Mouse (Mus musculus) gastrocnemius, adult 2 months (tissue): ENCODE data around the gene Cers5. TPM values are rescaled to one million over a fixed set of nuclear protein-coding genes. Genes with fewer than 3 reads are reported as not detected.

Source experiments
- DNase-seq: peaks from one replicate; pipeline ENCODE4 v3.0.0; 2022
- H3K27ac ChIP-seq: fragments of 200-600 bp; 2 replicates; pipeline ENCODE4 v1.8.1; 2022; ENCODE audit warnings: mild to moderate bottlenecking
- H3K4me3 ChIP-seq: fragments of 200-600 bp; 2 replicates; pipeline ENCODE4 v1.8.1; 2022; ENCODE audit warnings: mild to moderate bottlenecking, moderate library complexity
- CTCF ChIP-seq: fragments of 200-600 bp; IDR thresholded peaks from 2 replicates; pipeline ENCODE4 v1.8.1; 2022; ENCODE audit warnings: antibody characterized with exemption, mild to moderate bottlenecking, moderate library complexity
- intact Hi-C: fragments of 180-260 bp; cut with DNase I; formaldehyde crosslinking; loops from one replicate; pipeline ENCODE4 v1.15.1; 2025
- total RNA-seq, 2 experiments: library from RNA; stranded (reverse); gene quantifications; 2 replicates each; pipeline ENCODE4 v1.2.3; 2021

Cers5 gene
- total RNA-seq, 2 experiments from 2014 or later: 4.6 to 5.4 TPM

DNA sequence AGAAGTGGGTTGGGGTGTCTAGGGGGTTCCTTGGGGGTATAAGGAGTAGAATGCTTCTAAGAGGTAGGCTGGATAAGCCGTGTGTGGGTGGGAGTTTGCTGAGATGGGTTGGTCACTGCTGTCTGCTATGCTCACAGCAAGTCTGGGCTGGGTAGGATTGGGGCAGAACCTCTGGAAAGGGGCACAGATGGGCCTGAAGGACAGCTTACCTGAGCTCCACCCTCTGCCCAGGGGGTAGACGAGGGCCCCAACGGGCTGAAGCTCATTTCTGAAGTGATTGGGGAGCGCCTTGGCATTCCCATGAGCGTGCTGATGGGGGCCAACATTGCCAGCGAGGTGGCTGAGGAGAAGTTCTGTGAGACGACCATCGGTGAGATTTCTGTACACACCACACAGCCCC lies 52.8 kb downstream of the Cers5 start:
- no peak for DNase-seq
- peak overlapping the region; percentile 96 for H3K27ac ChIP-seq

DNA sequence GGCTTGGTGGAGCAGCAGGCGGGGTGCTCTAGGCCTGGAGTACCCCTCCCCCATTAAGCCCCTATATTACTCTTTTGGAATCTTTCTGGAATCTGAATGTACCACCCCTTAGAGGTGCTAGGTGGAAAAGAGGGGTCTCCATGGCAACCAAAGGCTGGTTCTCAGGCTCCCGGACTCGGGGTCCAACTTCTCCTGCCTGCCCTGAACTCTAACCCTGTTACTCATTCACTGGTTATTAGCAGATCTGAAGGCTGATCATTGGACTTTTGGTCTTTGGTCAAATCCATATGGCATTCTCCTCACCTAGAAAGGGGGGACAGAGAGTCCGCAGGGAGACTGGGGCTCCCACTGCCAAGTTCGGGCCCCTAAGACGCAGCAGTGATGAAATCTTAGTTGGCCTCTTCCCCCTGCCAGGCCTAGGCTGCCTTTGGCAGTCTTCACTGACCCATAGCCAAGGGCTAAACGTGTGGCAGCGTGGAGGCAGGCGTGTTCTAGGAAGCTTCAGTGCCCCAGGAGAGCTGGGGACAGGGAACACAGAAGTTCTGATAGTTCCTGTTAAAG lies 54.1 kb downstream of the Cers5 start:
- Histone ChIP-seq H3K4me3 (peak overlapping the region; percentile 76), H3K27ac (peak overlapping the region; percentile 96)
- no peak for TF ChIP-seq CTCF
- intact Hi-C loops: no loop called here
- DNase-seq: peak; percentile 86

More for the DNA sequence above, 52.8 kb downstream of the Cers5 start:
- peak overlapping the region; percentile 76 for H3K4me3 ChIP-seq
- intact Hi-C loops: no loop called here
- TF ChIP-seq CTCF: no peak

DNA sequence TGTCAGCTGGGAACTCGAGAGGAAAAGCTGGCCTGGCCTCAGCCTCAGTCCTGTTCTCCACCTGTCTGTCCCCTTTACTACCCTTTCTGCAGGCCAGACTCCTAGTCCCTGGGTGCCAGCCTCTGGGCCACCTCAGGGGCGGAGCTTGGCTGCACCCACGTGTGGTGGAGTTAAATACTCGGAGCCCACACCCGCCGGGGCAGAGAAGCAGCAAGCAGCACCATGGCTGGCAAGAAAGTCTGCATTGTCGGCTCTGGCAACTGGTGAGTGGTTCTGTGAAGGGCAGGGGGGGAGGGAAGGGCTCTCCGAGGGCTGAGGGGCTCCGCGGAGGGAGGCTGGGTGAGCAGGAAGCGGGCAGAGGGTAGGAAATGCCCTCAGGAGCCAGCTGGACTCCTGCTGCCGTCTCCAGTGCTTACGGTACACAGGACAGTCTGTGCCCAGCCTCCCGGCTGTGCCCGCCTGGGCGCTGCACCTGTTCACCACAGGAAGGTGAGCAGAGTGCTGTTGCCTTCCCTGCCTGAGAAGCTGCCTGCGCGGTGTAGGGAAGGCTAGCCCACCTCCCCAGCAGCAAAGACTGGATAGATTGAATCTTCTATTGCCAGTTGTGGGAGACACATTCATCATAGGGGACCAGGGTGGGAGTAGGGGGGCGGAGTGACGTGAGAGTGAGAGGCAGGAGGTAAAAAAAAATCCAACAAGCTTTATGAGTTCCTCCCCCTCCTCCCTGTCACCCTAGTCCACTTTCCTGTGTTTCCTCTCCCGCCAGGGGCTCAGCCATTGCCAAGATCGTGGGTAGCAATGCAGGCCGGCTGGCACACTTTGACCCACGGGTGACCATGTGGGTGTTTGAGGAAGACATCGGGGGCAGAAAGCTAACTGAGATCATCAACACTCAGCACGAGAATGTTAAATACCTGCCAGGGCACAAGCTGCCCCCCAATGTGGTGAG lies 55.0 kb downstream of the Cers5 start, which contains the start of gene Gpd1:
TSS of gene Gpd1 (plus strand) at position 130 of the 949 bp plus-strand sequence.
- DNase-seq: peak; percentile 91
- Histone ChIP-seq H3K4me3 (peak within 1 kb of the TSS; percentile 76), H3K27ac (peak within 1 kb of the TSS; percentile 96)
- TF ChIP-seq CTCF: no peak
- intact Hi-C loops: no loop called here

GRCm38 (mm10) chr15:99716814-99717213 lies 55.9 kb downstream of the Cers5 start:
- Histone ChIP-seq H3K4me3 (peak overlapping the region; percentile 76; the same call in 1 of the 2 replicates), H3K27ac (peak overlapping the region; percentile 96)
- DNase-seq: no peak
- no peak for TF ChIP-seq CTCF
- intact Hi-C loops: no loop called here

DNA sequence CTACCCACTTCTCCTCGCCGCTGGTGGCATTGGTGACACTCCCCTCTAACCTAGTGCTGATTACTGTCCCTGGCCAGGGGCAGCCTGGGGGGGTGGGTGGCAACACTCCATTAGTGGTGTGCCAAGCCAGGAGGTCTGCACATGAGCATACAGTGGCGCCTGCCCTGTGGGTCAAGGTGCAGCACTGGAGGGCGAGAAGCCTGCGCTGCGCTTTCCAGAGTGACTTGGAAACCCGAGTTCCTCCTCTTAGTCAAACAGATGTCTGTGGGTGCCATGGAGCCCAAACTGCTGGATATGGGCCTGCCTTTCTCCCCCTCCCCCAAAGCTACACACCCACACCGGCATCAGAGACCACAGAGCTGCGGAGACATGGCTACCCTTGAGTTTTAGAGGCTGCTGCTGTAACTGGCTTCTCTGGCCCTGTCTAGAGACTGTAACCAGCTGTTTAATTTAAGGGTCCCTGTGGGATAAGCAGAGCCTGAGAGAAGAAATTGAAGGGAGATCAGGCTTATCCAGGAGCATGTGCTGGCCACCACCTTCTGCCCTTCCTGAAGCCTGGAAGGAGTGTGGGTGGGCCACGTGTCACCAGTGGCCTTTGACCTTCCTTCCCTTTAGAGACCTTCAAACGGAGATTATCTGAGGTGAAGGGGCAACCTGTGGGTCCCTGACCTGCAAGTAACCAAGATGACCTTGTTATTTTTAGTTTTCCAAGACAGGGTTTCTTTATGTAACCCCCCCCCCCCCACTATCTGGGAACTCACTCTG lies 56.5 kb downstream of the Cers5 start:
- TF ChIP-seq CTCF: no peak
- intact Hi-C loops: loop anchor here (1.0 kb wide), 1 partner anchor 62 kb away; no protein-coding TSS in a partner anchor
- Histone ChIP-seq H3K27ac (peak overlapping the region; percentile 96), H3K4me3 (no peak overlapping the region)
- no peak for DNase-seq

DNA sequence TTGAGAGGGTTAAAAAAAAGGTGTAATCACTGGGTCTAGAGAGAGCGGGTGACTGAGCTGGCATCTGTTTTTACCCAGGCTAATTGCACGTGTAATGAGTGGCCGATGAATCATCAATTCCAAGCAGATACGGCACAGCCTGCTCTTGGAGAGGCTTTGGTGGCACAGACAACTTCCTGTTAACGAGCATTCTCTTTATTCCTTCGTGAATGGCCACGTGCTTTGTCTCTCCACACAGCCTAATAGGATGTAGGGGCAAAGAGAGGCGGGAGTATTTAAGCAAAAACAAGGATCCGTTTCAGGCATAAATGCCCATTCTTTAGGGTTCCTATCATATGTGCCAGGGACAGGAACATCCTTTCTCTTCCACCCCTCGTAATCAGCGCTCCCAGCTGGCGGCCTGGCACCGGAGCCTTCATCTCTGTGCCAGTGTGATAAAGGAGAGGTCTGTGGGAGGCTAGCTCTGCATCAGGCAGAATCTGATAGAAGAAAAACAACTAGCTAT lies 57.3 kb downstream of the Cers5 start:
- DNase-seq: no peak
- Histone ChIP-seq H3K4me3 (no peak overlapping the region), H3K27ac (peak overlapping the region; percentile 96; the same call in 1 of the 2 replicates)
- no peak for TF ChIP-seq CTCF
- intact Hi-C loops: loop anchor here (1.0 kb wide), 1 partner anchor 63 kb away; no protein-coding TSS in a partner anchor

- Histone ChIP-seq H3K4me3 (no peak overlapping the region), H3K27ac (peak overlapping the region; percentile 96; the same call in 1 of the 2 replicates)
- intact Hi-C loops: loop anchor here (1.0 to 5.0 kb wide), 2 partner anchors 63 to 192 kb away; no protein-coding TSS in a partner anchor
- peak; percentile 82 for DNase-seq
- TF ChIP-seq CTCF: peak; percentile 99; the same call in 1 of the 2 replicates
Observed at GRCm38 (mm10) chr15:99714858-99715257, 57.8 kb downstream of the Cers5 start.

- no peak overlapping the region; the same call in 1 of the 2 replicates for H3K27ac ChIP-seq
- no peak for TF ChIP-seq CTCF
- intact Hi-C loops: loop anchor here (5.0 kb wide), 1 partner anchor 193 kb away; no protein-coding TSS in a partner anchor
- DNase-seq: no peak
- H3K4me3 ChIP-seq: no peak overlapping the region
Observed at GRCm38 (mm10) chr15:99714206-99714605, 58.5 kb downstream of the Cers5 start.

DNA sequence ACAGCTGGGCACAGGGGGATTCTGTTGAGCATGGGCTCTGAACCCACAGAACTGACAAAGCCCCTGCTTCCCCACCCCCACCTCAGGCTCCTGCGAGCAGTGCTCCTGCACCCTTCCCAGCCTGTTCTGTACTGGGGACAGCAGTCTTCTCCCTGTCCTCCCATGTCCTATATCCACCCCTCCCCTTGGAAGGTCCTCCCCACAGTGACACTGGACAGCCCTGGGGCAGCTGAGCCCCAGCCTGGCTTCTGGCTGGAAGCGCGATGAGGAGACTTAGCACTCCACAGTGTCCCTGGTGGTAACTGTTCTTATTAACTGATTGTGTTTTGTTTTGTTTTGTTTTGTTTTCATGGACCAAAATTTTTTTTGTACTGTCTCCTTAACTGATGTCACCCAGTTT lies 59.1 kb downstream of the Cers5 start:
- H3K27ac ChIP-seq: no peak overlapping the region
- DNase-seq: no peak
- no peak overlapping the region for H3K4me3 ChIP-seq
- TF ChIP-seq CTCF: no peak
- intact Hi-C loops: loop anchor here (5.0 kb wide), 1 partner anchor 194 kb away; no protein-coding TSS in a partner anchor

DNA sequence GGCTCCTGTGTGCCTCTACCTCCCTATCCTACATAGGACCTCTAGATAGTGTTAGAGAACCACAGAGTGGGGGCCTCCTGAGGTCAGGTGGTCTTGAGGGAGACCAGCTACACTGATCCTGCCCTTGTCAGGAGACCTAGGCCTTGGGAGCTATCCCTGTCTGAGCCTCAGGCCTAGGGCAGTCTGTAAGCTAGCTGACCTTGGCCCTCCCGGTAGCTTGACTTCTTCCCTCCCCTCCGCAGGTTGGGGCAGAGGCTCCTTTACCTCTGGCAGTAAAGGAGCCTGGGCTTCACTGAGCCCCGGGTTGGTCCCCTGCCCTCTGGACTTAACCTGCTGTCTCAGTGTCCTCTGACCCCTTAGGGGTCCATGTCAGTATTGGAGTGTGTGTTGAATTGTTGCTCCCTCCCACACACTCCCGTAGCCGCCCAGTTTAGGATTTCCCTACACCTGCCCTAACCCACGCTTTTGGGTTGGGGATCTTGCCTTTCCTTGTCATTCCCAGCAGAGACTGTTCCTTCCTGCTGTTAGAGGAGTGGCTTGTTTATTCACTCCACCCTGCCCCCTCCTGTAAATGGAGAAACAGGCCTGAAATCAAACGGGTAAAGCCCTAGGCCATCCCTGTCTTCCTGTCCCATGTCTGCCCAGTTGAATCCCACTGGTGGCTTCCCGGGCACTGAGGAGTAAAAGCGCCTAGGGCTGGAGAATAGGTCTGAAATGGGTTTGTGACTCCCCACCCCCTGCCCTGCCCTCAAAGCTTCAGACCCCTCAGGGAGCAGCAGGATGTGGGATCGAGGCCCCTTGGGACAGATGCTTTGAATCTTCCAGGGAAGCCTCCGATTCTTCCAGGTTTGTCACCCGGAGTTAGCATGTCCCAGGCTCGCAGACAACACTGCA lies 59.8 kb downstream of the Cers5 start:
- Histone ChIP-seq H3K27ac (no peak overlapping the region), H3K4me3 (no peak overlapping the region)
- DNase-seq: no peak
- no peak for TF ChIP-seq CTCF
- intact Hi-C loops: loop anchor here (5.0 kb wide), 1 partner anchor 194 kb away; no protein-coding TSS in a partner anchor

GRCm38 (mm10) chr15:99711491-99711890 lies 61.2 kb downstream of the Cers5 start:
- H3K4me3 ChIP-seq: no peak overlapping the region
- intact Hi-C loops: loop anchor here (5.0 kb wide), 1 partner anchor 196 kb away; no protein-coding TSS in a partner anchor
- no peak for TF ChIP-seq CTCF
- H3K27ac ChIP-seq: no peak overlapping the region
- DNase-seq: no peak
